Mouse (Mus musculus): ENCODE results near the gene Olig1. TPM values are rescaled to one million over a fixed set of nuclear protein-coding genes. Genes with fewer than 3 reads are reported as not detected.

Gene Olig1
- 2.5 and 2.7 TPM in 2 replicates for polyA plus RNA-seq (2014; fragmentation: Nextera tagmentation; extraction: Ambion mirVana)

GRCm38 (mm10) chr16:91269468-91270211 is at the start of gene Olig1:
Olig1 (plus strand) TSS chr16:91269772.
- under 1% methylated on average over 64 of the region's 64 CpGs for WGBS
- H3K4me2 ChIP-seq (ENCODE audit: low read depth, low read length): peak within 1 kb of the TSS; percentile 86
- H3K27ac ChIP-seq (replicated peaks; ENCODE audit: low read depth, low read length): no peak within 1 kb of the TSS
- no peaks in the 10 kb centered on the region for H3K36me3 ChIP-seq (replicated peaks; ENCODE audit: control insufficient read depth, insufficient read depth, low read depth, low read length)
- DNase-seq (ENCODE audit: low spot score): peak; percentile 70
- H3K27me3 ChIP-seq (ENCODE audit: control insufficient read depth, insufficient read depth, low read length): peaks cover 76% of the 10 kb centered on the region
- H3K4me1 ChIP-seq (ENCODE audit: control insufficient read depth, insufficient read depth, low read length): peaks cover 9% of the 10 kb centered on the region
- H3K9ac ChIP-seq (replicated peaks; ENCODE audit: low read length): 0 out of 2 replicates have a peak within 1 kb of the TSS, but pooled peaks have one; percentile 13
- ATAC-seq (replicated peaks; ENCODE audit: insufficient number of reproducible peaks, low FRiP score, low TSS enrichment, low read depth): peak; percentile 86
- no peaks in the 10 kb centered on the region for H3K9me3 ChIP-seq (replicated peaks; ENCODE audit: control insufficient read depth, low read length)
- peak within 1 kb of the TSS; percentile 35 for H3K4me3 ChIP-seq (ENCODE audit: low read depth, low read length)

DNA sequence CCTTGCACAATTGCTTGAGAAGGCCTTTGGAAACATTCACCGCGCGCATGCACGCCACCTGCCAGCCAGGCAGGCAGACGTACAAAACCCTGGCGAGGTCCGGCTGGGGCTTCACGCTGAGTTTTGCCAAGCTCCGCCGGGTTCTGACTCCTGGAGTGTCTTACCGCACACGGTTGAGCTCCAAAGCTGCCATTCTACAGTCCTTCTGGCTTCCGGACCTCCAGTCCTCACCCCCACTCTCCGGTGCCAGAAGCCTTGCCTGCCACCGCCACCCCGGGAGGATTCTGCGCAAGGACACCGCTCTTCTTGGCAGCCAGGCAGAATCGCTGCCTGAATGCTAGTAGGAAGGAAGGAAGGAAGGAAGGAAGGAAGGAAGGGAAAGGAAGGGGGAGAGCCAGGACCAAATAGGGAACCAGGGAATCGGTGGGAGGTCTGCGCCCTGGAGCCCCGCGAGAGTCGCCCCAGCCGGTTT is 47.4 kb upstream of the Olig1 start:
- peak overlapping the region; percentile 13; the same call in 1 of the 2 replicates for H3K4me2 ChIP-seq (ENCODE audit: low read depth, low read length)
- WGBS: under 1% methylated on average over 25 of the region's 25 CpGs
- peak overlapping the region; percentile 15; the same call in 1 of the 2 replicates for H3K4me3 ChIP-seq (ENCODE audit: low read depth, low read length)
- H3K27ac ChIP-seq (replicated peaks; ENCODE audit: low read depth, low read length): no peak overlapping the region
- H3K27me3 ChIP-seq (ENCODE audit: control insufficient read depth, insufficient read depth, low read length): peaks cover 89% of the 10 kb centered on the region
- ATAC-seq (replicated peaks; ENCODE audit: insufficient number of reproducible peaks, low FRiP score, low TSS enrichment, low read depth): no peak
- no peaks in the 10 kb centered on the region for H3K36me3 ChIP-seq (replicated peaks; ENCODE audit: control insufficient read depth, insufficient read depth, low read depth, low read length)
- peaks cover 3% of the 10 kb centered on the region; the same call in 1 of the 2 replicates for H3K4me1 ChIP-seq (ENCODE audit: control insufficient read depth, insufficient read depth, low read length)
- H3K9ac ChIP-seq (replicated peaks; ENCODE audit: low read length): 0 out of 2 replicates have a peak overlapping the region, but pooled peaks have one; percentile 9
- H3K9me3 ChIP-seq (replicated peaks; ENCODE audit: control insufficient read depth, low read length): peaks cover 2% of the 10 kb centered on the region; the same call in 1 of the 2 replicates
- DNase-seq (ENCODE audit: low spot score): peak; percentile 45

DNA sequence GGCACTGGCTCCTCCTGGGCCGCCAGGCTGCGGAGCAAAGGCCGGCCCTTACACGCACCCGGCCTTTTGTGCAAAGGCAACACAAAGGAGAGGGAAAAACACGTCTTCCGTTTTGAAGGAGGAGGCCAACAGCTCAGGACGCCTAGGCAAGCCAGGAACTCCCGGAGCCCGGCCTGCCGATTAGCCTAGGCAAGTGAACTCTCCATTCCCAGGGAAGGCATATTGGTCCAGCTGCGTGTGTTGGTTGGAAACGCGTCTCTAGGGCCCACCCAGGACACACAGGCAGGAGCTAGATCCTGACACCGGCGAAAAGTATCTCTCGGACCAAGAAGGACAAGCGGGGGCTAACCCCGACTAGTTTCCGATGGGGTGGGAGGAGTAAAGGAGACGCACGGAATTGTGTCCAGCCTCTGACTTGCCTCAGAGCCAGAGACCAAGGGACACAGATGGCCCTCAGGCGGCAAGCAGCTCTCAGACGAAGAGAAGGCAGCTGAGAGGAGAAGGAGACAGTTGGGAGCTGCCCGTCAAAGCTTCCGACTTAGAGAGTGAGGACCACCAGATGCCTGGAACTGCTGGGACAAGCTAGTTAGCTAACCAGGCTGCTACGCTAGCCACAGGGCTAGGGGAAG is 46.8 kb upstream of the Olig1 start:
- Histone ChIP-seq H3K4me2 (ENCODE audit: low read depth, low read length) (peak overlapping the region; percentile 13; the same call in 1 of the 2 replicates), H3K9ac (replicated peaks; ENCODE audit: low read length) (0 out of 2 replicates have a peak overlapping the region, but pooled peaks have one; percentile 9), H3K4me3 (ENCODE audit: low read depth, low read length) (peak overlapping the region; percentile 15; the same call in 1 of the 2 replicates), H3K4me1 (ENCODE audit: control insufficient read depth, insufficient read depth, low read length) (peaks cover 3% of the 10 kb centered on the region; the same call in 1 of the 2 replicates), H3K9me3 (replicated peaks; ENCODE audit: control insufficient read depth, low read length) (peaks cover 2% of the 10 kb centered on the region; the same call in 1 of the 2 replicates), H3K36me3 (replicated peaks; ENCODE audit: control insufficient read depth, insufficient read depth, low read depth, low read length) (no peaks in the 10 kb centered on the region), H3K27me3 (ENCODE audit: control insufficient read depth, insufficient read depth, low read length) (peaks cover 92% of the 10 kb centered on the region), H3K27ac (replicated peaks; ENCODE audit: low read depth, low read length) (no peak overlapping the region)
- WGBS: under 1% methylated on average over 27 of the region's 27 CpGs
- DNase-seq (ENCODE audit: low spot score) (peak; percentile 38), ATAC-seq (replicated peaks; ENCODE audit: insufficient number of reproducible peaks, low FRiP score, low TSS enrichment, low read depth) (no peak)

DNA sequence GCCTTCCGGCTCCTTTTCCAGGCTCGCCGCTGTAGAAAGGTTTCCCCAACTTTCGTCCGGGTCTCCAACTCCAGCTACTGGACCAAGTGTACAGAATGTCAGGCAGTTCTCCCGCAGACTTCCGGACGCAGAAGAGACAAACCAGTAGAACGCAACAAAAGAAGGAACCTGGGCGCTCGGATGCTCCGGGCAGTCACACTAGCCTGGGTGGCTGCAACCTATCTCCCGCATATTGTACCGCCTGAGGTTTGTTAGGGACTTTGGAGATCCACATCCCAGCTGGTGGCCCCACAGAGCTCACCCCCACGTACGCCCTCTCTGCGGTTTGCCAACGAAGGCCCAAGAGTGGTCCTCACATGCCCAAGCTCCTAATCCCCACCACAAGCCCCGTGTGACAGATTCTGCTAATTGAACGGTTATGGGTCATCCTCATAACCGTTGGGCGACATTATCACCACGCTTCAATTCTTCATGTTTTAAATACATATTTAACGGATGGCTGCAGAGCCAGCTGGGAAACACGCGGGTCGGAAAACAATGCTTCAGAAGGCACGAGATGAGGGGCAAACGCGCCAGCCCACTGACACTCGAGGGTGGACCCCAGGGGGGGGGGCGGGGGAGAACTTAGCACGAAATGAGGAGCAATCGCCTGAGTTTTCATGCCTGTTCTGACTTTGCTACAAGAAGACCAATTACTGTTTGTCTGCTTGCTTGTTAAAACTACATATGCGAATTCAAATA is 46.1 kb upstream of the Olig1 start:
- H3K27me3 ChIP-seq (ENCODE audit: control insufficient read depth, insufficient read depth, low read length): peaks cover 96% of the 10 kb centered on the region
- no peak overlapping the region for H3K9ac ChIP-seq (replicated peaks; ENCODE audit: low read length)
- WGBS: 2% methylated on average over 35 of the region's 35 CpGs
- DNase-seq (ENCODE audit: low spot score) (no peak), ATAC-seq (replicated peaks; ENCODE audit: insufficient number of reproducible peaks, low FRiP score, low TSS enrichment, low read depth) (no peak)
- H3K27ac ChIP-seq (replicated peaks; ENCODE audit: low read depth, low read length): no peak overlapping the region
- no peak overlapping the region; the same call in 1 of the 2 replicates for H3K4me2 ChIP-seq (ENCODE audit: low read depth, low read length)
- H3K4me1 ChIP-seq (ENCODE audit: control insufficient read depth, insufficient read depth, low read length): peaks cover 3% of the 10 kb centered on the region; the same call in 1 of the 2 replicates
- H3K36me3 ChIP-seq (replicated peaks; ENCODE audit: control insufficient read depth, insufficient read depth, low read depth, low read length): no peaks in the 10 kb centered on the region
- no peaks in the 10 kb centered on the region for H3K9me3 ChIP-seq (replicated peaks; ENCODE audit: control insufficient read depth, low read length)
- peak overlapping the region; percentile 10; the same call in 1 of the 2 replicates for H3K4me3 ChIP-seq (ENCODE audit: low read depth, low read length)

DNA sequence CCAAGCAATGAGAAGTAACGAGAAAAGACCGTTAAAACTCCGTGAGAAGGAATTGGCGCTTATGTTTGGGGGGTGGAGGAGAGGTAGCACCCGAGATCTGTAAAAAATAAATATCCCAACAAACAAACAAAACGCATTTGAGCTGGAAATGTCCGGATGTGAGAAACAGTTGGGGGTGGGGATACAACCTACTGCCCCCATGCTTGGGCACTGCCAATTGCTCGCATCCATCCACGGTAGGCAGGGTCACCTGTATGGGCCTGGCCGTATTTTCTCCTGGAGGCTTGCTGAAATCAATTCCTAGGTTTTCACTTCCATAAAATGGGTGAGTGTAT is 45.5 kb upstream of the Olig1 start:
- WGBS: 9% methylated on average over 10 of the region's 10 CpGs
- DNase-seq (ENCODE audit: low spot score) (no peak), ATAC-seq (replicated peaks; ENCODE audit: insufficient number of reproducible peaks, low FRiP score, low TSS enrichment, low read depth) (no peak)
- peaks cover 3% of the 10 kb centered on the region; the same call in 1 of the 2 replicates for H3K4me1 ChIP-seq (ENCODE audit: control insufficient read depth, insufficient read depth, low read length)
- H3K27me3 ChIP-seq (ENCODE audit: control insufficient read depth, insufficient read depth, low read length): peaks cover 93% of the 10 kb centered on the region
- no peaks in the 10 kb centered on the region for H3K9me3 ChIP-seq (replicated peaks; ENCODE audit: control insufficient read depth, low read length)
- no peak overlapping the region for H3K9ac ChIP-seq (replicated peaks; ENCODE audit: low read length)
- H3K27ac ChIP-seq (replicated peaks; ENCODE audit: low read depth, low read length): no peak overlapping the region
- no peaks in the 10 kb centered on the region for H3K36me3 ChIP-seq (replicated peaks; ENCODE audit: control insufficient read depth, insufficient read depth, low read depth, low read length)
- no peak overlapping the region for H3K4me2 ChIP-seq (ENCODE audit: low read depth, low read length)
- H3K4me3 ChIP-seq (ENCODE audit: low read depth, low read length): no peak overlapping the region

GRCm38 (mm10) chr16:91224481-91225232 is 44.9 kb upstream of the Olig1 start:
- peaks cover 3% of the 10 kb centered on the region; the same call in 1 of the 2 replicates for H3K4me1 ChIP-seq (ENCODE audit: control insufficient read depth, insufficient read depth, low read length)
- H3K36me3 ChIP-seq (replicated peaks; ENCODE audit: control insufficient read depth, insufficient read depth, low read depth, low read length): no peaks in the 10 kb centered on the region
- DNase-seq (ENCODE audit: low spot score) (peak; percentile 30), ATAC-seq (replicated peaks; ENCODE audit: insufficient number of reproducible peaks, low FRiP score, low TSS enrichment, low read depth) (no peak)
- no peak overlapping the region for H3K27ac ChIP-seq (replicated peaks; ENCODE audit: low read depth, low read length)
- no peaks in the 10 kb centered on the region for H3K9me3 ChIP-seq (replicated peaks; ENCODE audit: control insufficient read depth, low read length)
- H3K4me2 ChIP-seq (ENCODE audit: low read depth, low read length): peak overlapping the region; percentile 33; the same call in 1 of the 2 replicates
- peak overlapping the region; percentile 22; the same call in 1 of the 2 replicates for H3K4me3 ChIP-seq (ENCODE audit: low read depth, low read length)
- peaks cover 93% of the 10 kb centered on the region for H3K27me3 ChIP-seq (ENCODE audit: control insufficient read depth, insufficient read depth, low read length)
- H3K9ac ChIP-seq (replicated peaks; ENCODE audit: low read length): no peak overlapping the region
- WGBS: under 1% methylated on average over 26 of the region's 26 CpGs
